Mouse (Mus musculus) splenic B cell, adult 2 months (primary cell): Measurements from ENCODE around the gene Kynu.
A peak's percentile ranks its signal among the peaks of the same experiment; 100 is the strongest.

Experiments used
- DNase-seq: peaks from one replicate; pipeline ENCODE4 v3.0.0-alpha.2; 2011; ENCODE audit warnings: low read depth, low spot score
- H3K27me3 ChIP-seq: 2 replicates; pipeline ENCODE4 v1.6.1; 2012; ENCODE audit warnings: mild to moderate bottlenecking, low read length, moderate library complexity, mixed read lengths; ENCODE audit not compliant: control insufficient read depth, poor library complexity, insufficient read depth, severe bottlenecking
- H3K36me3 ChIP-seq: 2 replicates; pipeline ENCODE4 v1.6.1; 2012; ENCODE audit warnings: mild to moderate bottlenecking, low read length, moderate library complexity, mixed read lengths; ENCODE audit not compliant: control insufficient read depth, poor library complexity, insufficient read depth, severe bottlenecking

The Kynu gene

DNA sequence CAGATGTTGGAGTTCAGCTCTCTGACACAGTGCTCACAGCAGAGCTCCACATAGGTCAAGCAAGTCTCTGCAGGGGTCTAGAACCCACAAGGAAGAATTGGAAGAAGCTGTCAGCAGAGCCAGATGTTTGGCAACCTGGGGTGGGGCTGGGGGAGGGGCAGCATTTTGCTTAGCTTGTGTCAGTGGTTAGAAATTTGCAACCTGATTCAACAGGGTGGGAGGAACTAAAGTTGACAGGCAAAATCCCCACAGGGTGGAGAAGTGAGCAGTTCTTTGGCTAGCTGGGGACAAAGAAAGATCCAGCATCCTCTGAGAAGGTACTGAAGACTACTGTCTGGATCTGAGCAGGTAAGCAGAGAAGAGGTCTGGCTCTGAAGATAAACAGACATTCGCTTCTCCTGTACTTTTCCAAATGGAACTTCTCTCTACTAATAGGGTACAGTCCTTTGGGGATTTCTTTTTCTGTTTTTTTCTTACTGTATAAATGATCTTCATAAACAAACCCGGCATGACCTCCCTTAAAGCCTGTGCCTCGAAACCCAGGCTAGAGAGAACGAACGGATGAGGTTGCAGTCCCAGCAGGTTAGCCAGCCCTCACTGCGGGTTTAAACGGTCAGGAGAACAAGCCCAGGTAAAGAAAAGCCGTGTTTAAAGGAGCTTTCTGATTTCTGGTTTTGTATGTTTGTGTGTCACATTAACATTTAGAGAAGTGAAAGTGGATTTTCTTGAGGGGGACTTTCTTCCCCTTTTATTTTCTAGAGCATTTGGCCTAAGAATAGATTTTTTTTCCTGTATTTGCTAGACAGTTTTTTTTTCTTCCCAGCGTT is at the start of gene Kynu:
TSS of gene Kynu (plus strand) at position 268 of the 827 bp plus-strand sequence.
- Histone ChIP-seq H3K27me3 (no peaks in the 10 kb centered on the region; the same call in 1 of the 2 replicates), H3K36me3 (no peaks in the 10 kb centered on the region)
- DNase-seq, result peak; percentile 74

DNA sequence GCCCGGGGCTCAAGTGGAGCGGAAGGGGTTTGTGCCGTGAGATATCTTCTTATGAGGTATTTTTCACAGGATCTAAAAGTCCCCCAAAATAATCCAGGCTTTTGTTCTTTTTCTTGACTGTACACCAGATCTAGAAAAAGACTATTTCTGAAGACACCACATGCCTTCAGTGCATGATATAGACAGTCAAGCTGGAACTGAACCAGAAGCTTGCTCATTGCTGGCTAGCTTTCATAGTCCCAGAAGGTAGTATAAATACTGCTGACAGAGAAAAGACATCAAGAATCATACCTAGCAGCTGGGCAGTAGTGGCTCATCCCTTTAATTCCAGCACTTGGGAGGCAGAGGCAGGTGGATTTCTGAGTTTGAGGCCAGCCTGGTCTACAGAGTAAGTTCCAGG is 48.9 kb upstream of the Kynu start:
- no peaks in the 10 kb centered on the region for H3K27me3 ChIP-seq
- H3K36me3 ChIP-seq, result no peaks in the 10 kb centered on the region
- no peak for DNase-seq

DNA sequence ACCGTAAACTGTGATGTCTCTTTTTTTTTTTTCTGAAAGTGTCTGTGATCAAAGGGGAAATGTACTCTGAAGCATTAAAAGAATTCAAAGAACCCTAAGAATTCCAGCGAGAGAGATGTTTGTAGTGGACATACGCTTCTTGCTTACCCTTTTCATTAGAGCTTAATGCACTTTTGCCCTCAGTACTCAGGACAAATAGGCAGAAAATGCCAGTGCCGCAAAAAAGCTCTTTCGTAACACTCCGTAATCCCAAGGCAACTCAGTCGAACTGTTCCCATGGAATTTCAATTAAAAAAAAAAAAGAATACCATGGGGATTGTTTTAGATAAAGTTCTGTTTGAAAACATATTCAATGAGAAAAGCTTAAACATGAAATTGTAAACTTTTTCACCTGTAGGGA is 41.3 kb upstream of the Kynu start:
- DNase-seq, result no peak
- no peaks in the 10 kb centered on the region for H3K36me3 ChIP-seq
- no peaks in the 10 kb centered on the region for H3K27me3 ChIP-seq

DNA sequence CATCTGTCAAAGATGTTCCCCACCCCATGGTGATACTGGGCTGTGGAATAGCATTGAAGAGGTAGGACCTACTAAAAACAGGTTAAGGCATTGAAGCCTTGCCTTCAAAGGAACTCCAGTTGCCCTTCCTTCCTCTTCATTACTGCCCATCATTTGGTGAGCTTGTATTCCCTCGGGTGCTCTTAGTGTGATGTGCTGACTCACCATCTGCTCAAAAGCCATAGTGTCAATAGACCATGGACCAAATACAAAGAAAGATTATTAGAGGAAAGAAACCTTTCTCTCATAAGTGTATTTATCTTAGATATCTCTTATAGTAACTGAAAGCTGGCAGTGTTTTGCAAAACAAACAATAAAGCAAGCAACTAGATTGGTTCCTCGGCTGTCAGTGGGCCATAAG is 20.7 kb upstream of the Kynu start:
- no peaks in the 10 kb centered on the region for H3K36me3 ChIP-seq
- H3K27me3 ChIP-seq, result no peaks in the 10 kb centered on the region
- no peak for DNase-seq

DNA sequence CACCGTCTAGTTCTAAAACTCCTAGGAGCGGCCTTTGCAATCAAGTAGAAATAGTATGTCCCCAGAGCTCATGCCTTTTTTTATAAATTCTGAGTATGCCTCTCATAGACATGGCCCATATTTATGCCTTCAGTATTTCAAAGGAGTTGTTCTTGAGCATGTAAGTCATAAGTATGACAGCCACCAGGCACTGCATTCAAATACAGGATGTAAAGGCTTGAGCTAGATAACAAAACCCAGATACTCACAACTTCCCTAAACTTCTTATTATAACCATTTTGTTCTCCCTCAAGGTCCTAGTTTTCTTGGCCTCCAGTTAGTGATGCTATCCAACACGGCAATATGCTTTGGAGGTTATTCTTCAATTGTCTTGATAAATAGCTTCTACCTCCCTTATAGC is 12.5 kb upstream of the Kynu start:
- H3K36me3 ChIP-seq, result no peaks in the 10 kb centered on the region
- no peaks in the 10 kb centered on the region for H3K27me3 ChIP-seq

DNA sequence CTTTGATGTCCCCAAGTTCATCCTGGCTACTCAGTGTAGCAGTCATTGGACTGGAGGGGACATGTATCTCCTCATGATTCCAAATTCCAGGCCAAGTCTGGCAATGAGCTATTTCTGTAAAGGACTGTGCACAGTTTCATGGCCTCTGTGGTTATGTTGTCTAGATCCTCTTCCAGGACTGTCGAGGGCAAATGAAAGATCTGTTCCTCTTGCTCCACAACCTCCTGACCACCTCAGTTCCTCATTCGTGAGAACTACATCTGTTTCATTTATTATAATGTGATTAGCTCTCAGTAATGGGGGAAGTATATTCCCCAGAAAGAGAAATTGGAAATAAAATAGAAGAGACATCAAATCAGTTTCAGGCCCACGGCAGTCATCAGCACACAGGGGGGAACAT is 9.5 kb upstream of the Kynu start:
- H3K36me3 ChIP-seq, result no peaks in the 10 kb centered on the region
- no peak for DNase-seq
- H3K27me3 ChIP-seq, result no peaks in the 10 kb centered on the region

More for the DNA sequence above, 12.5 kb upstream of the Kynu start:
- no peak for DNase-seq

DNA sequence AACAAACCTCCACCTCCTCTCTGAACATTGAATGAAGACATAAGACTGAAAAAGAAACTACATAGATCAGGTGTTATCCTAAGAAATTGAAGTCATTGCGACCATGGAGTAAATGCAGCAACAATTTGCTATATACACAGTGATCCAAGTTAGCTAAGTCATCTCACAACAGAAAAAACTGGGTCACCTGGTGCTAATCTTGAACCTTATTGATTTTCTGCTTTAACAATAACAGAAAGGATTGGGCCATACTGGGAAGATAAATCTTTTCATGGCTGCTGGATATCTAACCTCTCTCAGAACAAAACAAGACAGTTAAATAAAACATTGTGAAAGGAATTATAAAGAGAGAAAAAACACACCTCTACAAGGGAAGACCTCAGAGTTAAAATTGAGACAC is 8.7 kb upstream of the Kynu start:
- no peaks in the 10 kb centered on the region for H3K36me3 ChIP-seq
- DNase-seq, result no peak

DNA sequence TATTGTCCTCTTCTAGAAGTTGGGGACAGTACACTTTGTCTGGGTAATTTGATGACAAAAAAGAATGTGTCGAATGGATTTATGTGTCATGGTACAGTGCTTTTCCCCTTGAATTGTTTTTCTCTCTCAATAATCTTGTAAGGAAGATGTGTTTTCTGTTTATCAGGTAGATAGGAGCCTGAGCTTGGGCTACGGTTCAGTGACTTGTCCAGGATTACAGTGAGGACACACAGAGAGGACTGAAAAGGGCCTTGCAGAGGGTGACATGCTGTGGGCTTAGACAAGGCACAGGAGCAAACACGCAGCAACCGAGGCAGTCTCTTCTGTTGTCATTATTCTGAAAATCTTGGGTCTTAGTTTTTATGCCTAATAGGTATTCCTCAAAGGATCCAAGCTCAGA is 913 bp upstream of the Kynu start:
- Histone ChIP-seq H3K27me3 (no peaks in the 10 kb centered on the region; the same call in 1 of the 2 replicates), H3K36me3 (no peaks in the 10 kb centered on the region)
- no peak for DNase-seq

More for the DNA sequence above, 8.7 kb upstream of the Kynu start:
- H3K27me3 ChIP-seq, result no peaks in the 10 kb centered on the region

DNA sequence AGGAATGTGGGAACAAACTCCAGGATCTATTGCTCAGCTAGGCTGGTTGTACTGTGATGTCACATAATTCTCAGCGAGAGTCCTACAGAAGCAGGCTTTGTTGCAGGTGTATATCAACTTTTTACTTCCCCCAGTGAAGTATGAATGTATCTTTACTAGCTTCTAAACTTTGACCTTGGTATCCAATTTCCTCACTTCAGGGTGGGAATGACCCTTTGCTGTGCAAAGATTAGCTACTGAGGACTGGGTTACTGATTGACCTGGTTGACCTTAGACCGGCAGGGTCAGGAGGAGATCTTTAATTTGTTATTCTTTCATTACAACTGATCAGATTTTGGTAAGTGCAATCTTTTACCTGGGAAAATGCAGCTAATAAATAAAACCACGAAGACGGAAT is 758 bp downstream of the Kynu start:
- no peak for DNase-seq
- no peaks in the 10 kb centered on the region; the same call in 1 of the 2 replicates for H3K27me3 ChIP-seq
- H3K36me3 ChIP-seq, result no peaks in the 10 kb centered on the region

DNA sequence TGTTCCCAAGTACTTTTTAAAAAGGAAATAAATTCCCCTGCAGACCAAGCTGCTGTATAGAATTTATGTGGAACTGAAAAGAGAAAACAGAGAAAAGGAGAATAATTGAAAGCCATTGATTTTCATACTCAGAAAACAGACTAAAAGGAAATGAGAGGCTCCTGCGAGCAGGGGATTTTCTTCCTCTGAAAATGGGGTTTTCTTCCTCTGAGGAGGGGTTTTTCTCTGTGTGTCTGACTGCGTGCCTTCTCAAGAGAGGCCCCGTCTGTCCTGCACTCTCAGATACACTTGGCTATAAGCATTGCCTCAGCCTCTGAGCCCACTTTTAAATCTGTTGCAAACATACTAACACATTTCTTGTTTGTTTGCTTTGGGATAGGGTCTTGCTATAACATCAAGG is 1.9 kb downstream of the Kynu start:
- DNase-seq, result peak; percentile 32
- no peaks in the 10 kb centered on the region; the same call in 1 of the 2 replicates for H3K27me3 ChIP-seq

DNA sequence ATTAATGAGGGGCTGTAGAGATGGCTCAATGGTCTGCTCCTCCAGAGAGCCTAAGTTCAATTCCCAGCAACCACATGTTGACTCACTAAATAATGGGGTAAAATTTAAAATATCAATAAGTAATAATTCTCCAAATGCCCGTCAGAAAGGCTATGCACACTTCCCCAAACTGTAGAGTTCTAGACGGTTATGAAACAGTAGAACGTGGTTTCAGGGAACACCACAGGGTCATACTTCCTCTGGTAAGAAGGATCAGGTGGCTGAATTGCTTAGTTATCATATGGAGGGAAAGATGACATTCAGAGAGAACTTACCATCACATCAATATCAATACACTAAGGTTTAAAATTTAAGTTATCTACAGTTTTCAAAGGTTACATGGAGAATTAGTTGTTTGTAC is 6.1 kb downstream of the Kynu start:
- DNase-seq, result no peak
- Histone ChIP-seq H3K36me3 (peaks cover 18% of the 10 kb centered on the region), H3K27me3 (no peaks in the 10 kb centered on the region; the same call in 1 of the 2 replicates)

More for the DNA sequence above, 1.9 kb downstream of the Kynu start:
- no peaks in the 10 kb centered on the region for H3K36me3 ChIP-seq

DNA sequence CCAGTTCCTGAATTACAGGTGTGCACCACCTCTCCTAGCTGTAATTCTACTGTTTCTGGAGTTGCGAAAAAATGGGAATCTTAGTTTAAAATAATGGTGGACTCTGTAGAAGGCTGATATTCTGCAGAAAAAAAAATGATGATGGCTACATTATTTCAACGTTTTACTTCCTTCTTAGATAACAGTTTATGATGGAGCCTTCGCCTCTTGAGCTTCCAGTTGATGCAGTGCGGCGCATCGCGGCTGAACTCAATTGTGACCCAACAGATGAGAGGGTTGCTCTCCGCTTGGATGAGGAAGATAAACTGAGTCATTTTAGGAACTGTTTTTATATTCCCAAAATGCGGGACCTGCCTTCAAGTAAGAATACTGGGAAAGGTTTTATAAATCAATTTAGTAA is 7.7 kb downstream of the Kynu start:
- Histone ChIP-seq H3K36me3 (peaks cover 18% of the 10 kb centered on the region), H3K27me3 (no peaks in the 10 kb centered on the region; the same call in 1 of the 2 replicates)
- DNase-seq, result no peak

DNA sequence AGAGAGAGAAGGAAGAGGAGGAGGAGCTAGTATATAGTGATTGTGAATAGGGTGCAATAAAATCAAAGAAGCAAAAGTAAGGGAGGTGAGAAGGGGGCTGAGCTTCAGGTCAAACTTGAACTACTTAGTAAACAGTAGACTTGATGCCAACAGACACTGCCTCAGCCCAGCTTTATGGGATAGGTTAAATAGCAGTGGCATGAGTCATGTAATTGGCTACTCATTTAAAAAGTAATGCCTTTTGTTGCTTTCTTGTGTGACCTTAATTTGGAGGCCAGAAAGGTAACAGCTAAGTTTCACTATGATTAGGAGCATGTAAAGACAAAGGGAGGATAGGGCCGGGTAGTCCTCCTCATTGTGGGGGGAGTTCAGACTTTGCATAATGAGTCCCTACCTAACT is 13.3 kb downstream of the Kynu start:
- no peak for DNase-seq
- H3K27me3 ChIP-seq, result no peaks in the 10 kb centered on the region
- peaks cover 24% of the 10 kb centered on the region for H3K36me3 ChIP-seq

DNA sequence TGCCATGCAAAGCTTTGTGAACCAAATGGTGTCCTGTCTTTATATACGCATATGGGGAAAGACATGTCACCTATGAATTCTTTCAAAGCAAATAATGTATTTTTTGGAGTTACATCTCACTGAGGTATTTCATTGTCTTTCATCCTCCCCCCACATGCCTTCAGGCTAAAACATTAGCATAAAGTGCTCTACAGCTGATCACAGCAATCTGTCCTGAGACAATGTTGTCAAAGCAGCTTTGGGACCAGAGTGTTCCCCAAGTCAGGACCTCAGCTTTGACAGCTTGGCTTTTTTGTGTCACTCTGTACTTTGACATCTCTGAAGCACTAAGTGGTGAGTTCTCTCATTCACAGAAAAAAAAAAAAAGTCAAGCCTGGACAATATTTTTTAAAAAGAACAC is 18.4 kb downstream of the Kynu start:
- no peak for DNase-seq
- Histone ChIP-seq H3K27me3 (no peaks in the 10 kb centered on the region), H3K36me3 (peaks cover 10% of the 10 kb centered on the region; the same call in 1 of the 2 replicates)

DNA sequence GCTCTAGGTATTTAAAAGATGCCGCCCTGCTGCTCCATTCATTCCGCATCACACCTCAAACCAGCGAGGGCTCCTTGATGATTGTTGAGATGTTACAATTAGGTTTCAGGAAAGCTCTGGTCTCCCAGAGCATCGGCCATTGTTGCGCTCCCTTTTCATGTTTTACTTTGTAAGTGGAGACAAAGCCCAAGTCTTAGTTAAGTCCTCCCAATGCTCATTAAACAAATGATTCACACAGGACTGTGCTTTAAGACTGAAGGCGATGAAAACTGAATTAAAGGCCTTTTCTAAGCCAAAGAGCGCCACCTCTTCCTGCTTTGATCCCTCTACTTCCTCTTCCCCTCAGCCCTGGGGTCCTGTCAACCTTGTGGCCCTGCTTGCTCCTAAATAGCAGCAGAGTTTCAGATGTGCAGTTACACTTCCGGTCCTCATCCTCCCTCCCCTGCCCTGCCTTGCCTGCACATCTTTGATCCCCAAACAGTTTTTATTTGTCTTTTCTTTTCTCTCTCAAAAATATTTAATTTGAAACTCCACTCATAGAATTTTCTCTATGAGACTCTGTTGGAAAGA is 28.2 kb downstream of the Kynu start:
- Histone ChIP-seq H3K36me3 (no peaks in the 10 kb centered on the region), H3K27me3 (no peaks in the 10 kb centered on the region)
- peak; percentile 10 for DNase-seq
